Mouse (Mus musculus) kidney, embryonic 16.5 days (tissue): ENCODE measurements at regions not wholly inside any gene's neighbourhood (a gene's known extent, or its start where the extent isn't known, plus 50 kb on each side); places are given as distances from the start of the nearest gene placed in this dataset.

Source experiments
- ATAC-seq: fragments of 200-750 bp; cut with Nextera tagmentation; 2 replicates; pipeline ENCODE4 v1.8.0; 2017; ENCODE audit warnings: moderate TSS enrichment; ENCODE audit not compliant: low FRiP score, low TSS enrichment
- H3K27ac ChIP-seq: fragments of 300-500 bp; sonication (generic); 2 replicates; pipeline ENCODE4 v1.5.1; 2014; ENCODE audit warnings: low read length
- H3K27me3 ChIP-seq: fragments of 300-500 bp; sonication (generic); 2 replicates; pipeline ENCODE4 v1.6.1; 2014; ENCODE audit warnings: low read length, control low read depth, mixed read lengths; ENCODE audit not compliant: insufficient read depth
- H3K36me3 ChIP-seq: fragments of 300-500 bp; sonication (generic); 2 replicates; pipeline ENCODE4 v1.6.1; 2014; ENCODE audit warnings: low read length, control low read depth, mixed read lengths; ENCODE audit not compliant: insufficient read depth
- H3K4me1 ChIP-seq: fragments of 300-500 bp; sonication (generic); 2 replicates; pipeline ENCODE4 v1.6.1; 2014; ENCODE audit warnings: low read length, control low read depth, mixed read lengths; ENCODE audit not compliant: insufficient read depth
- H3K4me2 ChIP-seq: fragments of 300-500 bp; sonication (generic); replicated peaks from 2 replicates; pipeline ENCODE4 v1.6.1; 2014; ENCODE audit warnings: low read depth, low read length
- H3K4me3 ChIP-seq: fragments of 300-500 bp; sonication (generic); 2 replicates; pipeline ENCODE4 v1.5.1; 2014; ENCODE audit warnings: mild to moderate bottlenecking, low read length
- H3K9ac ChIP-seq: fragments of 300-500 bp; sonication (generic); replicated peaks from 2 replicates; pipeline ENCODE4 v1.6.1; 2014; ENCODE audit warnings: low read length
- H3K9me3 ChIP-seq: fragments of 300-500 bp; sonication (generic); 2 replicates; pipeline ENCODE4 v1.6.1; 2016; ENCODE audit warnings: low read length, control low read depth
- WGBS: fragments of 180-500 bp; shearing (Covaris S2); extraction: QIAGEN DNeasy Blood & Tissue Kit; methylation state at CpG from one replicate; pipeline ENCODE4 v1.1.7; 2014; 5-methylcytosine and 5-hydroxymethylcytosine counted together

DNA sequence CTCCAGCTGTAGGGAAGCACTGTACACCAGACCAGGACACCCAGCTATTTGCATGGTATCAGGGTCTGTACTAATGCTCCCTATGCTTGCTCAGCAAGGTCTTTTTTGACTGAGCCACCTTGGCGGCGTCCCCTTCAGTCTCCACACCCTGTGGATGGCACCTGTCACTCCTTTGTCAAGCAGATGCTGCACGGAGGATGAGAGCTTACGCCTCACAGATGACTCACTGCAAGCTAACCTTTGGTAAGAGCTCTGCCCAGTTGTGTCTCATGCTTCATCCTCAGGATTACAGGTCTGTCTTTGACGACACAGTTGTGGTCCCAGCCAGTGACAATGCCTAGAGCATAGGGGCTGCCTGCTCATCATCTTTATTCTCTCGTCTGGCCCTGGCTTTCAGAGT lies 124.4 kb downstream of the Zfp706 start:
- no peak overlapping the region for H3K9ac ChIP-seq
- peak; percentile 32; the same call in 1 of the 2 replicates for ATAC-seq
- H3K27me3 ChIP-seq = no peaks in the 10 kb centered on the region
- no peak overlapping the region for H3K4me3 ChIP-seq
- H3K4me2 ChIP-seq = no peak overlapping the region
- H3K27ac ChIP-seq = no peak overlapping the region
- H3K4me1 ChIP-seq = peaks cover 23% of the 10 kb centered on the region
- H3K36me3 ChIP-seq = no peaks in the 10 kb centered on the region
- H3K9me3 ChIP-seq = no peaks in the 10 kb centered on the region
- WGBS = 84% methylated on average over 6 of the region's 6 CpGs

DNA sequence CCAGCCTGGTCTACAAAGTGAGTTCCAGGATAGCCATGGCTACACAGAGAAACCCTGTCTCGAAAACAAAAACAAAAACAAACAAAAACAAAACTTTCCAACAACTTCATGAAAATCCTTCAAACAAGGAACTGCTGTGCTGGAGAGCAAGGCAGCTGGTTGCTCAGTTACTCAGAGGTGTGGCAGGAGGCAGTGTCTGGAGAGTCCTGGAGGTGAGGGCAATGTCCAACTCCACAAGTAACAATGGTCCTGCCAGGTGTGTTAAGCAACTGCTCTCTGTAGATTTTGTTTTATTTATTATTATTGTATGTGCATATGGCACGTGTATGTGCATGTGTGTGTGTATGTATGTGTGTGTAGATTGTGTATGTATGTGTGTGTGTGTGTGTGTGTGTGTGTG lies 126.0 kb downstream of the Zfp706 start:
- Histone ChIP-seq H3K27ac (no peak overlapping the region), H3K36me3 (no peaks in the 10 kb centered on the region), H3K4me1 (peaks cover 25% of the 10 kb centered on the region), H3K4me2 (no peak overlapping the region), H3K4me3 (no peak overlapping the region), H3K9me3 (no peaks in the 10 kb centered on the region), H3K27me3 (no peaks in the 10 kb centered on the region), H3K9ac (no peak overlapping the region)
- no peak for ATAC-seq
- 90% methylated on average over 2 of the region's 2 CpGs for WGBS

DNA sequence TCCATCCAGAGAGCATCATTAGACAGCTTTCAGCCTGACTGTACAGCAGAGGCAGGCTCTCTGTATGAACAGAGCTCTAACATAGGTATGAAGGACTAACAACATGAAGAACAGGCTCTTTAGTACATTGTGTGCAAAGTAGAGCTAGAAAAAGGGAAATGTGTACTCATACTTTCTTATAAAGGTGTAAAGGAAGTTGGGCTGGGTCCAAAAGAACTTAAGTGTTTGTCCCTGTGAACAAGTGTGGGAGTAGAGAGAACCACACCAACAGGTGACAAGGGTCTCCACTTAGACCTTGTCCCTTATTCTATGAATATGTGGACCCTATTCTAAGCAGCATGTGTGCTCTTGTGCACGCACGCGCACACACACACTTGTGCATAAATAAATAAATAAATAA lies 127.0 kb downstream of the Zfp706 start:
- 95% methylated on average over 3 of the region's 3 CpGs for WGBS
- H3K4me2 ChIP-seq = no peak overlapping the region
- no peaks in the 10 kb centered on the region for H3K36me3 ChIP-seq
- H3K27me3 ChIP-seq = no peaks in the 10 kb centered on the region
- no peak for ATAC-seq
- no peak overlapping the region for H3K27ac ChIP-seq
- H3K4me1 ChIP-seq = peaks cover 29% of the 10 kb centered on the region
- H3K4me3 ChIP-seq = no peak overlapping the region
- H3K9ac ChIP-seq = no peak overlapping the region
- no peaks in the 10 kb centered on the region for H3K9me3 ChIP-seq

DNA sequence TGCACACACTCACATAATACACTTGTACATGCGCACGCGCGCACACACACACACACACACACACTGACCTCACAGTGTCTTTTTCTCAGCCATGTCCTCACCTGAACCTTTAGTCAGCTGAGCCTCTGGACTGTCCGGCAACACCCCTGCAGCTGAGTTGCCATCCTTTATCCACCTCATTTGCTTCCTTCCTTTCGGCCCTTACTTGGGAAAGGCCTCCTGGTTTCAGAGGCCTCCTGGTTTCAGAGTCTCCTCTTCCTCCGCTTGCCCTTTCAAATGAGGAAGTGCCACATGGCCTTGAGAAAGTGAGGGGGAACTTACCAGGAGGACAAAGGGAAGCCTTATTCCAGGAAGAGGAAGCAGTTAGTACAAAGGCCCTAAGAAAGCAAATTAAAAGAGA lies 128.0 kb downstream of the Zfp706 start:
- Histone ChIP-seq H3K4me1 (peaks cover 24% of the 10 kb centered on the region), H3K36me3 (no peaks in the 10 kb centered on the region), H3K27me3 (no peaks in the 10 kb centered on the region), H3K9ac (no peak overlapping the region), H3K4me2 (no peak overlapping the region), H3K4me3 (no peak overlapping the region), H3K9me3 (no peaks in the 10 kb centered on the region), H3K27ac (peak overlapping the region; percentile 22; the same call in 1 of the 2 replicates)
- 84% methylated on average over 7 of the region's 7 CpGs for WGBS
- no peak for ATAC-seq

DNA sequence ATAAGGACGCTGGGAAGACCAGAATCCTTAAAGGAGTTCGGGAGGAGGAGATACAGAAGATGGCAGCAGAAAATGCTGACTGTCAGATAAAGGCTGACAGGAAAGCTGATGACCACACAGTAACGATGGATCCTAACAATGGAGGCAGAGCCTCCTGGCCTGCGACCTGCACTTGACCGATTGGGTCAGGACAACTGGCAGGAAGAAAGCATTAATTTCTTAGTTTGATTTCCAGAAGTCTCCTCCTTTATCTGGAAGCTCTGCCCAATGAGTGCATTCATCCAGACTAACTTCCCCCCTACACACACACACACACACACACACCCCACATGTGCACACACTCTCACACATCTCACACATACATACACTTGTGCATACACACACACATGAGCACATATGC lies 128.6 kb downstream of the Zfp706 start:
- Histone ChIP-seq H3K27ac (no peak overlapping the region), H3K4me2 (no peak overlapping the region), H3K4me3 (no peak overlapping the region), H3K9ac (no peak overlapping the region), H3K36me3 (no peaks in the 10 kb centered on the region), H3K9me3 (no peaks in the 10 kb centered on the region), H3K4me1 (peaks cover 29% of the 10 kb centered on the region), H3K27me3 (no peaks in the 10 kb centered on the region)
- ATAC-seq = no peak
- WGBS = 33% methylated on average over 5 of the region's 5 CpGs

DNA sequence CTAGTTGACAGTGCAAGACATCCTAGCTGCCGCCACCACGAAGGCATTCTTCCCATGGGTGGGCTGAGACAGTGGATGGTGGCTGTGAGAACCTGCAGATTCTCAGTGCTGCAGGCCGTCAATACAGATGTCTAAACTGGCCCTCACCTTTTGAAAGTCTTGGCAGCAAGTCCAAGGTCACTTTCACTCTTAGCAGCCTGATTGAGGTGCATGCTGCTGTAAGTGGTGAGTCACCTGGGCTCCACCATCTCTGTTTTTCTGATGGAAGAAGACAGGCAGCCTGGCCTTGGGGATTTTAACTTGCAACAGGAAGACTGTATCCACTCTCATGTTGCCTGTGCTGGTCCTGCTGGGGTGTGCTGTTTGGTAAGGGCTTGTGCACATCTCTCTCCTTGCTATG lies 129.3 kb downstream of the Zfp706 start:
- Histone ChIP-seq H3K36me3 (no peaks in the 10 kb centered on the region), H3K4me3 (no peak overlapping the region), H3K4me2 (no peak overlapping the region), H3K9me3 (no peaks in the 10 kb centered on the region), H3K27ac (no peak overlapping the region), H3K4me1 (peaks cover 36% of the 10 kb centered on the region), H3K27me3 (no peaks in the 10 kb centered on the region), H3K9ac (no peak overlapping the region)
- ATAC-seq = no peak
- 75% methylated on average over 3 of the region's 3 CpGs for WGBS

DNA sequence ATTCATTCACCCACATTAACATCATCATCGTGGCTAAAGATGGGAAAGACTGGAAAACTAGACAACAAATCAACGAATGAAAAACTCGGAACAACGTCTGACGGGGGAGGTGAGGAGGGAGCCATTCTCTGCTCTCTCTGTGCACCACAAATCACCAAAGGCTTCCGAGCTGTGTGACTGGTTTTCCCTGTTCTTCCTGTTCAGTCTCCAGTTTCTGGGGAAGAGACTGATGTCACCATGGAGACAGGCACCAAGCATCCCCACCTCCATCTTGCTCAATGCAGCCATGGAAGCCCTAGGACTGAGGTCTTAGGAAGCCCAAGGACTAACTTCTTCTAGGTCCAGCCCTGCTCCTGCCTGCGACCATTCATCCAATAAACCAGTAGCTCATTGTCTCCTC lies 130.1 kb downstream of the Zfp706 start:
- Histone ChIP-seq H3K27me3 (no peaks in the 10 kb centered on the region), H3K4me1 (peaks cover 39% of the 10 kb centered on the region), H3K27ac (no peak overlapping the region), H3K36me3 (no peaks in the 10 kb centered on the region), H3K4me2 (no peak overlapping the region), H3K9me3 (no peaks in the 10 kb centered on the region), H3K4me3 (no peak overlapping the region), H3K9ac (no peak overlapping the region)
- ATAC-seq = no peak
- WGBS = 50% methylated on average over 7 of the region's 7 CpGs

DNA sequence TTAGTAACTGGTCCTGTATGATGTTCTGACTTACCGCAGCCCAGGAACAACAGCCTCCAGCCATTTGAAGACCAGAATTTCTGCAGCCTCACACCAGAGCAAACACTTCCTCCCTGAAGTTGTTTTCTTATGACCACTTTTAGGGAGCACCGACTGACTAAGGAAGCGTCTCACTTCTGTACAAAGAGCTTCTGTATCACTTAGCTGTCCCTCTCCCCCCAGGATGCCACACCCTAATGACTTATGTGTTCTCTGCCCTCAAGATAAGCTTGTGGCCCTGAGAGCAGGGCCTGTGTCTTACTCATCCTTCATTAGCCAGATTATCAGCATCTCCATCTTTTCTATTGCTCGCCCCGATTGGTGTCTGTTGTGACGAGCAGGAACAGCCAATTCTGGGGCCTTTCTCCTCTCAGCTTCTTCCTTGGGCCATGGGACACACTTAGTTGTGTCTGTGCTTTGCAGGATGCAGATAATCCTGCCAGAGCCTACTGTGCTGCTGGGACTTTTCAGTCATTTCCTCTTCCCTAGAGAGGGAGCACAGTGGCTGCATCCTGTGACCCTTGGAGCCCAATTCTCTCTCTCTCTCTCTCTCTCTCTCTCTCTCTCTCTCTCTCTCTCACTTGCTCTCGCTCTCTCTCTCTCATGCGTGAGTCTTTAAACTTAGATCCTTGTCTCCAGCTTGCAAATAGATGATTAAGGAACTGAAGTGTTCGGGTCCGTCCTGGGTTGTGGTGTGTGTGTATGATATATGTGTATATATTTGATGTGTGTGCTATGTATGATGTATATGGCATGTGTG lies 131.4 kb downstream of the Zfp706 start:
- Histone ChIP-seq H3K4me2 (no peak overlapping the region), H3K4me1 (peaks cover 39% of the 10 kb centered on the region), H3K27me3 (no peaks in the 10 kb centered on the region), H3K9me3 (no peaks in the 10 kb centered on the region), H3K9ac (no peak overlapping the region), H3K27ac (peak overlapping the region; percentile 43), H3K4me3 (no peak overlapping the region), H3K36me3 (no peaks in the 10 kb centered on the region)
- 62% methylated on average over 10 of the region's 10 CpGs for WGBS
- ATAC-seq = no peak

DNA sequence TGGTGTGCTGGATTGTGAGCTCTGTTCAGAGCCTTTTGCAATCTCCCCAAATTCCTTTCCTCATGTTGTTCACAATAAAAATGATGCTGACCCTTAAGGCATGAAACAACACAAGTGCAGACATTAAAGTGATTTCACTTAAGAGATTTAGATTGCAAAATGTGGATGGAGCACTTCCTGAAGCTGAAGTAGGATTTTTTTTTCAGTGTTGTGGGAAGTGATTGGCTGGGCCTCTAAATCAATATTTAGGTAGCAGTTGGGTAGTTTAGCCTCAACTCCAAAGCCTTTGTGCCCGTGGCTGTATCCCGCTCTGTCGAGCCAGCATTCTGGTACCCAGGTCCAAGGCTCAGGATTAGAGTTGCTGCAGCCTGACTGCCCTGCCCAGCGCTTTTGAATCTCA lies 133.0 kb downstream of the Zfp706 start:
- Histone ChIP-seq H3K9me3 (no peaks in the 10 kb centered on the region), H3K9ac (no peak overlapping the region), H3K36me3 (no peaks in the 10 kb centered on the region), H3K4me2 (no peak overlapping the region), H3K27ac (peak overlapping the region; percentile 45; the same call in 1 of the 2 replicates), H3K4me3 (no peak overlapping the region), H3K27me3 (no peaks in the 10 kb centered on the region), H3K4me1 (peaks cover 38% of the 10 kb centered on the region)
- WGBS = 80% methylated on average over 4 of the region's 4 CpGs
- ATAC-seq = no peak

DNA sequence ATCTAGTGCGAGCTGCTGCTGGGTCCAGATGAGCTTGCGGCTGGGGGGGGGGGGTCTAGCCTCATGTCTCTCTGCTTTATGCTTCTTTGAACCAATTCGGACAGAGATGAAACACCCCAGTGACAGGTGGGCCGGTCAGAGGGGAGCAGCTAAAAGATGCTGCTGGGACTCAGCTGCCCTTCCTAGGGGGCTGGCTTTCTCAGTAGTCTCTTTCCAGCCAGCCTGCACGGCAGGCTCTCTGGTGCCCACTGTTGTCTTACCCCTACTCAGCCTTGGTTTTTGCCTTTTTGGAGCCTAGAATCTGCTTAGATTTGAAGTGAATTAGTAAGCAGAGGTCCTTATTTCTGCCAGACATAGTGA lies 133.7 kb downstream of the Zfp706 start:
- H3K9ac ChIP-seq = no peak overlapping the region

More for the DNA sequence above, 133.7 kb downstream of the Zfp706 start:
- no peak overlapping the region for H3K4me2 ChIP-seq
- no peaks in the 10 kb centered on the region for H3K36me3 ChIP-seq
- peaks cover 31% of the 10 kb centered on the region for H3K4me1 ChIP-seq
- peak overlapping the region; percentile 45; the same call in 1 of the 2 replicates for H3K27ac ChIP-seq
- no peak for ATAC-seq
- no peaks in the 10 kb centered on the region for H3K27me3 ChIP-seq
- no peak overlapping the region for H3K4me3 ChIP-seq
- 41% methylated on average over 5 of the region's 5 CpGs for WGBS
- H3K9me3 ChIP-seq = no peaks in the 10 kb centered on the region
